Mouse (Mus musculus): ENCODE results near the gene Aldh2. TPM values are rescaled to one million over a fixed set of nuclear protein-coding genes. Genes with fewer than 3 reads are reported as not detected.

The Aldh2 gene
- polyA plus RNA-seq, 1 experiment from 2014 or later, result 224 TPM

- peak; percentile 65 for ATAC-seq (ENCODE audit: insufficient read depth, low FRiP score)
- Histone ChIP-seq H3K4me3 (replicated peaks; ENCODE audit: low read length) (peak within 1 kb of the TSS; percentile 99), H3K27ac (ENCODE audit: low read length) (peak within 1 kb of the TSS; percentile 84), H3K9me3 (replicated peaks; ENCODE audit: control insufficient read depth, low read length) (no peaks in the 10 kb centered on the region), H3K9ac (ENCODE audit: low read length) (peak within 1 kb of the TSS; percentile 97), H3K4me1 (ENCODE audit: control insufficient read depth, insufficient read depth, low read length) (peaks cover 16% of the 10 kb centered on the region), H3K27me3 (ENCODE audit: control insufficient read depth, insufficient read depth, low read length) (no peaks in the 10 kb centered on the region), H3K36me3 (ENCODE audit: control insufficient read depth, insufficient read depth, low read length) (no peaks in the 10 kb centered on the region), H3K4me2 (ENCODE audit: low read depth, low read length) (peak within 1 kb of the TSS; percentile 96)
- under 1% methylated on average over 58 of the region's 97 CpGs for WGBS
Observed at GRCm38 (mm10) chr5:121544910-121545792, 48.5 kb downstream of the Aldh2 start, which contains the start of the genes Adam1a and Gm42878. Gene Adam1a, minus strand, starts transcription at chr5:121545482. Gene Gm42878, minus strand, starts transcription at chr5:121545482.

DNA sequence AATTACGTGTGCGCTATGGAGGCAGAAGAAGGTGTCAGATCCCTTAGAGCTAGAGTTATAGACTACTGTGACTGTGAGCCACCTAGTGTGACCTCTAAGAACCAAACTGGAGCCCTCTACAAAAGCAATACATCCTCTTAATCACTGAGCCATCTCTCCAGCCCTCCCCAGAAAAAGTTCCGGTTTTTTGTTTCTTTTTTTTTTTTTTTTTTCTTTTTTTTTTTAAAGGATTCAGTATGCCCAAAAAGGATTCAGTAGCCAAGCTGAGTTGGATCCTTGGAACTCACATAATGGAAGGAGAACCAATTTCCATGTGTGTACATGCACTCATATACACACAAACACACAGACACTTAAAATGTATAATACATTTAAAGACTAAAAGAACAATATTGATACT, 50.3 kb downstream of the Aldh2 start:
- Histone ChIP-seq H3K4me2 (ENCODE audit: low read depth, low read length) (no peak overlapping the region), H3K27ac (ENCODE audit: low read length) (no peak overlapping the region), H3K27me3 (ENCODE audit: control insufficient read depth, insufficient read depth, low read length) (no peaks in the 10 kb centered on the region), H3K9ac (ENCODE audit: low read length) (no peak overlapping the region), H3K4me1 (ENCODE audit: control insufficient read depth, insufficient read depth, low read length) (peaks cover 16% of the 10 kb centered on the region), H3K36me3 (ENCODE audit: control insufficient read depth, insufficient read depth, low read length) (no peaks in the 10 kb centered on the region), H3K9me3 (replicated peaks; ENCODE audit: control insufficient read depth, low read length) (no peaks in the 10 kb centered on the region), H3K4me3 (replicated peaks; ENCODE audit: low read length) (no peak overlapping the region)
- no peak for ATAC-seq (ENCODE audit: insufficient read depth, low FRiP score)
- WGBS, result 75% methylated on average over 3 of the region's 3 CpGs

GRCm38 (mm10) chr5:121541235-121541634, 52.4 kb downstream of the Aldh2 start:
- WGBS, result 82% methylated on average over 7 of the region's 7 CpGs
- ATAC-seq (ENCODE audit: insufficient read depth, low FRiP score), result no peak

GRCm38 (mm10) chr5:121540066-121540465, 53.6 kb downstream of the Aldh2 start:
- 89% methylated on average over 5 of the region's 5 CpGs for WGBS
- H3K36me3 ChIP-seq (ENCODE audit: control insufficient read depth, insufficient read depth, low read length), result peaks cover 6% of the 10 kb centered on the region; the same call in 1 of the 2 replicates
- no peak overlapping the region for H3K4me2 ChIP-seq (ENCODE audit: low read depth, low read length)
- no peak overlapping the region for H3K9ac ChIP-seq (ENCODE audit: low read length)
- no peak overlapping the region for H3K4me3 ChIP-seq (replicated peaks; ENCODE audit: low read length)
- peaks cover 10% of the 10 kb centered on the region for H3K4me1 ChIP-seq (ENCODE audit: control insufficient read depth, insufficient read depth, low read length)
- no peaks in the 10 kb centered on the region for H3K9me3 ChIP-seq (replicated peaks; ENCODE audit: control insufficient read depth, low read length)
- H3K27me3 ChIP-seq (ENCODE audit: control insufficient read depth, insufficient read depth, low read length), result no peaks in the 10 kb centered on the region
- H3K27ac ChIP-seq (ENCODE audit: low read length), result no peak overlapping the region
- no peak for ATAC-seq (ENCODE audit: insufficient read depth, low FRiP score)

More at GRCm38 (mm10) chr5:121541235-121541634, 52.4 kb downstream of the Aldh2 start:
- Histone ChIP-seq H3K27ac (ENCODE audit: low read length) (no peak overlapping the region), H3K4me1 (ENCODE audit: control insufficient read depth, insufficient read depth, low read length) (peaks cover 10% of the 10 kb centered on the region), H3K36me3 (ENCODE audit: control insufficient read depth, insufficient read depth, low read length) (no peaks in the 10 kb centered on the region), H3K4me3 (replicated peaks; ENCODE audit: low read length) (no peak overlapping the region), H3K4me2 (ENCODE audit: low read depth, low read length) (no peak overlapping the region), H3K9me3 (replicated peaks; ENCODE audit: control insufficient read depth, low read length) (no peaks in the 10 kb centered on the region), H3K27me3 (ENCODE audit: control insufficient read depth, insufficient read depth, low read length) (no peaks in the 10 kb centered on the region), H3K9ac (ENCODE audit: low read length) (no peak overlapping the region)

- Histone ChIP-seq H3K9ac (ENCODE audit: low read length) (no peak overlapping the region), H3K9me3 (replicated peaks; ENCODE audit: control insufficient read depth, low read length) (no peaks in the 10 kb centered on the region), H3K4me1 (ENCODE audit: control insufficient read depth, insufficient read depth, low read length) (no peaks in the 10 kb centered on the region), H3K4me2 (ENCODE audit: low read depth, low read length) (no peak overlapping the region), H3K27me3 (ENCODE audit: control insufficient read depth, insufficient read depth, low read length) (no peaks in the 10 kb centered on the region), H3K36me3 (ENCODE audit: control insufficient read depth, insufficient read depth, low read length) (peaks cover 22% of the 10 kb centered on the region), H3K4me3 (replicated peaks; ENCODE audit: low read length) (no peak overlapping the region), H3K27ac (ENCODE audit: low read length) (no peak overlapping the region)
- 76% methylated on average over 2 of the region's 2 CpGs for WGBS
- ATAC-seq (ENCODE audit: insufficient read depth, low FRiP score), result no peak
Observed at GRCm38 (mm10) chr5:121537588-121537987, 56.0 kb downstream of the Aldh2 start.

GRCm38 (mm10) chr5:121536921-121537555, 56.6 kb downstream of the Aldh2 start:
- H3K27me3 ChIP-seq (ENCODE audit: control insufficient read depth, insufficient read depth, low read length), result no peaks in the 10 kb centered on the region
- no peaks in the 10 kb centered on the region for H3K9me3 ChIP-seq (replicated peaks; ENCODE audit: control insufficient read depth, low read length)
- no peak for ATAC-seq (ENCODE audit: insufficient read depth, low FRiP score)

DNA sequence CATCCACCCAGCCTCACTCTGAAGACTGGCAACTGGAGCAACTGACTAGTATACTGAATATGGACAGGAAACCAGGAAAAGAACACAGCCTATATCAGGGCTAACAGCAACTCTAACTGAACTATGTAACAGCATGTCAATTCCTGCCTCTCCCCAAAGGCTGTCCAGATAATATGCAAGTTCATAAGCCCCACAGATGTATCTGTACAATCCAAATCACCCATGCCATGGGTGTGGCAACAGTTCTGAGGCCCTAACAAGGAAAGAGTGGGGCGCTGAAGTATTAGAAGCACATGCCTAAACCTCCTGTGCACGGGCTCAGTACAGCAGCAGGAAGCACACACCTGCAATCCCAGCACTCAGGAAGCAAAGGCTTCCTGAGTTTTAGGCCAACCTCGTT, 58.5 kb downstream of the Aldh2 start:
- Histone ChIP-seq H3K27me3 (ENCODE audit: control insufficient read depth, insufficient read depth, low read length) (no peaks in the 10 kb centered on the region), H3K4me2 (ENCODE audit: low read depth, low read length) (no peak overlapping the region), H3K36me3 (ENCODE audit: control insufficient read depth, insufficient read depth, low read length) (peaks cover 40% of the 10 kb centered on the region), H3K9ac (ENCODE audit: low read length) (no peak overlapping the region), H3K27ac (ENCODE audit: low read length) (no peak overlapping the region), H3K4me1 (ENCODE audit: control insufficient read depth, insufficient read depth, low read length) (no peaks in the 10 kb centered on the region), H3K9me3 (replicated peaks; ENCODE audit: control insufficient read depth, low read length) (no peaks in the 10 kb centered on the region), H3K4me3 (replicated peaks; ENCODE audit: low read length) (no peak overlapping the region)
- ATAC-seq (ENCODE audit: insufficient read depth, low FRiP score), result no peak
- WGBS, result 86% methylated on average over 3 of the region's 3 CpGs

More at GRCm38 (mm10) chr5:121536921-121537555, 56.6 kb downstream of the Aldh2 start:
- Histone ChIP-seq H3K27ac (ENCODE audit: low read length) (no peak overlapping the region), H3K9ac (ENCODE audit: low read length) (no peak overlapping the region), H3K36me3 (ENCODE audit: control insufficient read depth, insufficient read depth, low read length) (peaks cover 27% of the 10 kb centered on the region), H3K4me2 (ENCODE audit: low read depth, low read length) (no peak overlapping the region), H3K4me3 (replicated peaks; ENCODE audit: low read length) (no peak overlapping the region), H3K4me1 (ENCODE audit: control insufficient read depth, insufficient read depth, low read length) (no peaks in the 10 kb centered on the region)
- whole genome bisulfite sequencing, result 71% methylated on average over 7 of the region's 7 CpGs

DNA sequence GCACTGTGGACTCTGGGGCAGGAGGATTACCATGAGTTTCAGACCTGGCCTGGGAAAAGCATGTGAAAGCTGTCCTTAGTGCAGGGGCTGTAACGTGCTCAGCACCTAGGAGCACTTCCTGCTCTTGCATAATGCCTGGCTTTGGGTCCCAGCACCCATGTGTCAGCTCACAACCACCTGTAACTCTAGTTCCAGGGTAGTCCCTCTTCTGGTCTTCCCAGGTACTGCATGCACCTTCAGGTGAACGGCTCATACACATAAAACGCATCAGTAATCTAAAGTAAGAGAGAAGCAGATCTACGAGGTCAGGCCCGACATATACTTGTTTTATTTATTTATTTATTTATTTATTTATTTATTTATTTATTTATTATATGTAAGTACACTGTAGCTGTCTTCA, 59.1 kb downstream of the Aldh2 start:
- H3K9me3 ChIP-seq (replicated peaks; ENCODE audit: control insufficient read depth, low read length), result no peaks in the 10 kb centered on the region
- no peaks in the 10 kb centered on the region for H3K4me1 ChIP-seq (ENCODE audit: control insufficient read depth, insufficient read depth, low read length)
- no peaks in the 10 kb centered on the region for H3K27me3 ChIP-seq (ENCODE audit: control insufficient read depth, insufficient read depth, low read length)
- H3K4me3 ChIP-seq (replicated peaks; ENCODE audit: low read length), result no peak overlapping the region
- ATAC-seq (ENCODE audit: insufficient read depth, low FRiP score), result no peak
- 91% methylated on average over 5 of the region's 5 CpGs for WGBS
- no peak overlapping the region for H3K27ac ChIP-seq (ENCODE audit: low read length)
- no peak overlapping the region for H3K9ac ChIP-seq (ENCODE audit: low read length)
- H3K36me3 ChIP-seq (ENCODE audit: control insufficient read depth, insufficient read depth, low read length), result peaks cover 43% of the 10 kb centered on the region
- H3K4me2 ChIP-seq (ENCODE audit: low read depth, low read length), result no peak overlapping the region

DNA sequence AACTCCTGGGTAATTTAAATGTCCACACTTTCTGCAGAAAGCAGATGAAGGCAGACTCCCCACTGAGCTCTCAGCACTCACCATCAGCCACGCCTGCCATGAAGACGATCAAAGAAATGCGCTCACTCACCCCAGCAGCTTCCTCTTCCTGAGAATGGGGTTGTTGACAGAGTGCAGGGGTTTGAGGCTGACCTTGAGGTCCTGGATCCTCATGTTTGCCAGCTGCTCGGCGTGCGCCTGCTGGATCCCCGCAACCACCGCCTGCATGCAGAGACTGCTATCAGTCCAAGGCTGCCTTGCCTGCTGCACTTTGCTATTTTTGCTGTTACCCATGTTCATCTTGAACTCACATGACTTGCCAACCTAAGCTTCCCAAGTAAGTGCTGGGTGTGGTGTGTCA, 66.7 kb downstream of the Aldh2 start:
- Histone ChIP-seq H3K27ac (ENCODE audit: low read length) (no peak overlapping the region), H3K9me3 (replicated peaks; ENCODE audit: control insufficient read depth, low read length) (no peaks in the 10 kb centered on the region), H3K27me3 (ENCODE audit: control insufficient read depth, insufficient read depth, low read length) (no peaks in the 10 kb centered on the region), H3K36me3 (ENCODE audit: control insufficient read depth, insufficient read depth, low read length) (peaks cover 60% of the 10 kb centered on the region), H3K4me3 (replicated peaks; ENCODE audit: low read length) (no peak overlapping the region), H3K4me2 (ENCODE audit: low read depth, low read length) (no peak overlapping the region), H3K9ac (ENCODE audit: low read length) (no peak overlapping the region), H3K4me1 (ENCODE audit: control insufficient read depth, insufficient read depth, low read length) (no peaks in the 10 kb centered on the region)
- no peak for ATAC-seq (ENCODE audit: insufficient read depth, low FRiP score)
- WGBS, result 74% methylated on average over 8 of the region's 8 CpGs
